Mouse (Mus musculus) left cerebral cortex, postnatal 14 days (tissue): ENCODE results near the gene Arl6ip1. TPM values are rescaled to one million over a fixed set of nuclear protein-coding genes. Genes with fewer than 3 reads are reported as not detected.
A peak's percentile ranks its signal among the peaks of the same experiment; 100 is the strongest.

ENCODE experiments used
- DNase-seq, 2 experiments: peaks; one replicate each; pipeline ENCODE4 v3.0.0; 2021 to 2022; ENCODE audit warnings: low spot score in 2 of 2, mixed read lengths in 1 of 2
- intact Hi-C: fragments of 180-260 bp; cut with DNase I; formaldehyde crosslinking; loops from one replicate; pipeline ENCODE4 v1.15.1; 2025
- total RNA-seq, 2 experiments: library from RNA; stranded (reverse); gene quantifications; 2 replicates each; pipeline ENCODE4 v1.2.3; 2021

Gene Arl6ip1
- total RNA-seq, 2 experiments from 2014 or later = 239 to 272 TPM

DNA sequence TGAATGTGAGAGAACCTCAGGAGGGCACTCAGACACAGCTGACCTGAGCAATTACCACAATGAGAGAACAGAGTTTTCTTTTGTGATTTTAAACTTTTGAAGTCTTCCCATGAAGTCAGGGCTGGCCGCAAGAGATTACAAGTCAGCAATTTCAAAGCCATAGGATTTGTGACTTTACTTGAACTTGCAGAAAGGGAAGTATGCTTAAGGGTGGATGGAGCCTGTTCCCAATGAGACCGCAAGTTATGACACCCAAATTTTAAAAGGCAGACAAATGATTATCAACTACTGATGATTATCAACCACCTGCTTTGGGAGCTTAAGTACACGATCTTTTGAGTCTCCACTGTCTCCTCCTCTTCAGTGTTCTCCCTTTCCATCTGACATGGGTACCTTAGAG, 11.0 kb downstream of the Arl6ip1 start:
- DNase-seq = no peak
- intact Hi-C loops = no loop called here

DNA sequence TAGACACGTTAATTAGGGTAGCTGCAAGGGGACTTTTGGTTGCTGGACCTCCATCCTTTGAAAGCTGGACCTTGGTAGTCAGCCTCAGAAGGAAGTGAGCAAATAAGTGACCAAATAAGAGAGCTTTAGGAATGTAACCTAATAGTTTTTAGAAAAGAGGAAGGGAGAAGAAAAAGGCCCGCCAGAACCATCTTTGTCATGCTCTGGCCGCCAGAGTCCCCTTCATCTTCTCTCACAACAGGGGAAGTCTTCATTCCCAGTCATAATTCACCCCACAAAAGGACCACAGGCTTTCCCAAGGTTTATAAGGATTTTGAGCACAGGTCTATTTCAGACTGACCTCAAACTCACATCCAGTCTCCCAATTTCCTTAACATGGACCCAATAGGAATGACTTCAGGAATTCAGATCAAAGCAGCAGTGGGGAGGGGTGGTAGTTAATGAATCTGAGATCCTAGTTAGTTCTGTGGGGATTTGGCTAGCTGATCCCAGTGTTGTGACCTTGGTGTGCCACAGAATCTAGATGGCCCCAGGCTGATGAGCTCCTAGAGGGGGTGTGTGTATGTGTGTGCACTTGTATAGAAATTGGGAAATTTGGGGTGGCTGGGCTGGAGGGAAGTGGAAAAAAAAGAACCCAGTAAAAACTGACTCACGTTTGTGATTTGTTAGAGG, 11.8 kb downstream of the Arl6ip1 start:
- intact Hi-C loops = no loop called here
- DNase-seq = no peak

DNA sequence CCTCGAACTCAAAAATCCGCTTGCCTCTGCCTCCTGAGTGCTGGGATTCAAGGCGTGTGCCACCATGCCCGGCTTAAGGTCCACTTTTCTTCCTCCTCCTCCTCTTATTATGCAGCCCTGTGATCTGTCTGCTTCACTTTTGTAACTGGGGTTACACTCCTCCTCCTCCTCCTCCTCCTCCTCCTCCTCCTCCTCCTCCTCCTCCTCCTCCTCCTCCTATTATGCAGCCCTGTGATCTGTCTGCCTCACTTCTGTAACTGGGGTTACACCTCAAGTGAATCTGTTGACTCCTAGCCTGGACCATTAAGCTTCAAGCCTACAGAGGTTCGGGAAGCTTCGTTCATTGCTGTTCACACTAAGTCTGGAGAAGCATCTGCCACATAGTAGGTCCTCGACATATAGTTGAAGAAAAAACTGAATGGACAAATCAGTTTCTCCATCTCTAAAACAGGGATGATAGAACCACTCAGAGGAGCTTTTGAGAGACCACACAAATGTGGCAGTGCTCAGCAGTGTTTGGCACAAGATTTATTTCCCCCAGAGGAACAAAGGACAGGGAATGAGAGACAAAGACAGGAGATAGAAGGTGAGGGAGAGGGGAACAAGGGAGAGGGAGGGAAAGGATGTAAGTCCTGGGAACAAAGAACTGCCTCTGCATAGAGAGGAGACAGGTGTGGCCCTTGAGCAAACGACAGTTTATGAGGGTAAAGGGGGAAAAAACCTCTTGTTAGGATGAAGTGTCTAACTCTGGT, 12.5 kb downstream of the Arl6ip1 start:
- no peak for DNase-seq
- intact Hi-C loops = no loop called here

DNA sequence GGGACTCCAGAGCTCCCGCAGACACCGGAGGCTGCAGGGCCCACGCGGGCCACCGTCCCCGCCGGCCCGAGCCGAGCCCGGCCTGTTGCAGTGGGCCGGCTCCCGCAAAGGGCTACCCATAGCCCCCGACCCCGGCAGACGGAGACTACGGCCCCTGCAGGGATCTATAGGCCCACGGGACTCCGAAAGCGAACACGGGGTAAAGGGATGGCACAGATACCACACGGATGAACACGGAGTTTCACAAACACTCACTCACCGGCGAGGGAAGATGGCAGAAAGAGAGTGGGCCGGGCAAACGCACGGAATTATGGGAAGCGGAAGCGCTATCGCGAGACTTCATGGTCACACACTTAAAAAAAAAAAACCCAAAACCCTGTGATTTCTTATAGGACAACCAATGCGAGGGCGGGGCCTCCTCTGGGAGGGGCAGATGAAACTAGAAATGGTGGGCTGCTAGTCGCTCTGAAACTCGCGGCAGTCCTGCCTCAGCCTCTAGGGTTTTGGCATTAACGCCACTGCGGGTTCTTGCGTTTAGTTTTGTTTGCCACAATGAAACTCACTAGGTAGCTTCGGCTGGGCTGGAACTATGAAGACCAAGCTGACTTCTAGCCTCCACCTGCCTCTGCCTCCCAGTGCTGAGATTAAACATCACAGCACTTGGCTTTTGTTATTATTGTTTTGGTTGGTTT, 13.4 kb downstream of the Arl6ip1 start, which contains the start of gene Rps15a:
Gene Rps15a (minus strand): TSS at position 312 of the 692 bp plus-strand sequence.
- intact Hi-C loops = no loop called here
- peak; percentile 93 to 96 for DNase-seq

DNA sequence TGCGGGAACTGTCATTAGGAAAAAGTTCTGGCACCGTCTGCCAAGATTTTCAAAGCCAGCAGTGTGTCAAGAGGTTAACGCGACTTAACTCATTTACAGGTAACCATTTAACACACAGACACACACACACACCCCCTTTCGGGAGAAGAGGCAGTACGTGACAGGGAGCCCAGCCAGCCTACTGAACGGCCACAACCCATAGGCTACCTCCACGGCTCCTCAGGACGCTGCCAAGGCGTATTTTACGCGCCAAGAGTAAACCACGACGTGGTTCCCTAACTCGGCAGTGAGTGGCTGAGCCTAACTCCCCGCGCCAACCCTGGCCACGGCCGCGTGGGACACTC, 14.0 kb downstream of the Arl6ip1 start:
- intact Hi-C loops = no loop called here
- no peak for DNase-seq

DNA sequence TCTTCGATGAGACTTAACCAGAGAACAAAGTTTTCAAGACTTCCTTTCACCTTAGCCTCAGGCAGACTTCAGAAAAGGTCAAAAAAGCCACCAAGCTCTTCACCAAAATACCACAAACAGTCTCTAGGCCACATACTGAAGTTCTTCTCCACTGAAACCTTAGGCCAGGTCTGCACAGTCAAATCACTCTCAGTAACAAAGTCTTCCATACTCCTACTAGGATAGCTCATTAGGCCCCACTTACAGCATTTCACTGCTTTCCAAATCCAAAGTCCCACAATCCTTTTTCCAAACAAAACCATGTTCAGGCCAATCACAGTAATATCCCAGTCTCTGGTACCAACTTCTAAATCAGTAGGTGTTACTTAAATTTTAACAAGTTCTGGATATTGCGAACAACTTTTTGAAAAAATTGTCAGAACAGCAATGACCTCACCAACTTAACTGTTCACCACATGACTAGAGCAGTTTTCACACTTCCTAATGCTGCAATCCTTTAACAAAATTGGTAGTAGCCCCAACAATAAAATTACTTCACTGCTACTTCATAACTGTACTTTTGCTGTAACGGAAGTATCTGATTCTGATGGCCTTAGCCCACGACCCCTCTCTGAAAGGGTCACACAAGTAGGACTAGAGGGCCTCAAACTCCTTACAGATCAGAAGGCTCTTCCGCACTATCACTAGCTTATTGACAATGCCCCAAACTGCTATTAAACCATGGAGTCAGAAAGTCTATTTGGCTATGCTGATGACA, 15.7 kb downstream of the Arl6ip1 start:
- no peak for DNase-seq
- intact Hi-C loops = no loop called here

DNA sequence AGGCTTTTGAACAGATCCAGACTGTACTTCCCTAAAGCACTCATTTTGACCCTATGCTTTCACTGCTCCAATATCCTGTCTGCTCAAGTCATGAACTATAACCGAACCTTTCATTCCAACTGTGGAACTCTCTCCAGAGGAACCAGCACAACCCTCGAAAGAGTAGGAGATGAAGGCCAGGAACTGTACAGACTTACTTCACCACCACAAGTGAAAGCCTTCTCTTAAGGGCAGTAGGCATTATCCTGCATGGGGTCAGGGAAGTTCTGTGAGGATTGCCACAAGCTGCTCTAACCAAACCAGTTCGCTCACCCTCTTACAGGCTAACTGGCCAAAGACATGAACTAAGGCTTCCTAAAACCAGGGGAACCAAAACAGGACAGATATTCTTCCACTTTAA, 18.3 kb downstream of the Arl6ip1 start:
- DNase-seq = no peak
- intact Hi-C loops = no loop called here

DNA sequence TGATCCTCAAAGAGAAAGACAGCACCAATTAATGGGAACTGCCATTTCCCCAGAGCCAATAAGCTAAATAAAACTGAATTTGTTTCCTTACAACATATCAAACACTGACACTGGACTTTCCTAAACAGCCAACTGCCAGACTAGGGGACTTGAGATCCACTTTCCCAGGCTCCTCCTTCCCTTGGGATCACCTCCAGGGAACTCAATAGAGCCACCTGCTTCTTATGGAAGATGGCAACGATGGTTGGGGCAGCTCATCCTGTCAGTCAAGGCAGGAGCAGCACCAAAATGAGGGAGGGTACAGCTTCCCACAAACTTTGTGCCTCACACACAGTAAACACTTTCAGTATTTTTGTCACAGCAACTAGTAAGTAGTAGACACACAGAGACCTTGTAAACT, 21.8 kb downstream of the Arl6ip1 start:
- no peak for DNase-seq
- intact Hi-C loops = loop anchor here (10.0 kb wide), 2 partner anchors 723 to 1403 kb away; partner anchors contain the start of gene Xylt1

DNA sequence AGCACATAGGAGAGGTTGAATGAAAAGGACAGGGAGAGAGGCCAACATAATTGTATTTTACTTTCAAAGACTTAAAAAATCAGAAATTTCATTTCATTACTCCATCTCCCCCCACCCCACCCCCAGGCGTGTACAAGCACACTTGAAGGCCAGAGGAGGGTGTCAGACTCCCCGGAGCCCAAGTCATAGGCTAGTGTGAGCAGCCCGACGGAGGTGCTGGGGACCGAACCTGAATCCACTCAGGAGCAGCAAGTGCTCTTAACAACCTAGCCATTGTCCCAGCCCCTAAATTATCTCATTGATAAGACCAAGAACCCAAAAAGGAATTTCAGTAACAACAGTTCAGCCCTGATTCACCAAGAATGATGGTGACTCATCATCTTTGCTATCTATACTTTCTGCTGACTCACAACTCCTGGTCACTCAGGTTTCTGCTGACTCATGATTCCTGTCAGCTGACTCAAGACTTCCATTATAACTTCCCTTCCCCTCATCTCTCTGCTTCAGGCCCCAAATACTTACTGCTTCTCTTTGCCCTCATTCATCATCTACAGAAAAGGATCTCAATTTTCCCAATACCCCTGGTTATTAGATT, 24.9 kb downstream of the Arl6ip1 start:
- intact Hi-C loops = loop anchor here (10.0 kb wide), 2 partner anchors 720 to 1400 kb away; partner anchors contain the start of gene Xylt1
- DNase-seq = peak in 1 of 2 experiments; percentile 59

DNA sequence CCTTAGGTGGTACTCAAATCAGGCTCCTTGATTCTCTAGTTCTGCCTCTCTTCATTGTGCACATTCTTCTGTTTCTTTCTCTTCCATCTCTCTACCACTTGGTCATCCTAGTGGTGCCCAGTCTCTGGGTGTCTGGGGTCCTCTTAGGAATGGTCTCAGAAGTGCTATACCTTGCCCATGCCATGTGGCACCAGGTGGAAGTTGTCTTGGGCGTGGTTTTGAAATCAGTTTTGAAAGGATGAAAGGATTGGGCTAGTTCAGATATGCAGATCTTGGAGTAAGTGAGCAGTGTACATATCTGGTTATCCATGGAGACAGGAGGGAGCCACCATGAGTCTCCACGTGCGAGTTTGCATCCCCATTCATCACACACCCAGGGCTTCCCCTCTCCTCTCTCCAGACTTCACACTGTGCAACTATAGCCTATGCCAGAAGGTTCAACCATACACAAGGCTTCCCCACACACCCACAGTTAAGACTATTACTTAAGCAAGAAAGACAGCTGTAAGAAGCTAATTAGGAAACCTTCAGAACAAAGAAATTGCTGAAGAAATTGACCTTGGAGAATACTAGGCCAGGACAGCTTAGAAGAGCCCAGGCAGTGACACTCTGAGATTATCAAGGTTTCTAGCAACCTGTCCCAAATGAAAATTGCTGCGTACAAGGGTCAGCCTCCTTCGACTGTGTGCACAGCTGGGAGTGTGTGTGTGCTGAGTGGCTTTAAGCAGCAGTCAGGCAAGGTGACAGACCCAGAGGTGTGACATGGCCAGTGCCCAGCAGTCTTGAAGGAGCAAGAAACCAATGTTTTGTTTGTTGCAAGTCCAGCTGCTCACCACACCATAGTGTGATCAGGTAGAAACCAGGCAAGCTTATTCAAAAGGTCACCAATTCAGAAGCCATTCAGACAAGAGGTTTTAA, 25.7 kb downstream of the Arl6ip1 start:
- DNase-seq = no peak
- intact Hi-C loops = loop anchor here (10.0 kb wide), 2 partner anchors 719 to 1399 kb away; partner anchors contain the start of gene Xylt1

DNA sequence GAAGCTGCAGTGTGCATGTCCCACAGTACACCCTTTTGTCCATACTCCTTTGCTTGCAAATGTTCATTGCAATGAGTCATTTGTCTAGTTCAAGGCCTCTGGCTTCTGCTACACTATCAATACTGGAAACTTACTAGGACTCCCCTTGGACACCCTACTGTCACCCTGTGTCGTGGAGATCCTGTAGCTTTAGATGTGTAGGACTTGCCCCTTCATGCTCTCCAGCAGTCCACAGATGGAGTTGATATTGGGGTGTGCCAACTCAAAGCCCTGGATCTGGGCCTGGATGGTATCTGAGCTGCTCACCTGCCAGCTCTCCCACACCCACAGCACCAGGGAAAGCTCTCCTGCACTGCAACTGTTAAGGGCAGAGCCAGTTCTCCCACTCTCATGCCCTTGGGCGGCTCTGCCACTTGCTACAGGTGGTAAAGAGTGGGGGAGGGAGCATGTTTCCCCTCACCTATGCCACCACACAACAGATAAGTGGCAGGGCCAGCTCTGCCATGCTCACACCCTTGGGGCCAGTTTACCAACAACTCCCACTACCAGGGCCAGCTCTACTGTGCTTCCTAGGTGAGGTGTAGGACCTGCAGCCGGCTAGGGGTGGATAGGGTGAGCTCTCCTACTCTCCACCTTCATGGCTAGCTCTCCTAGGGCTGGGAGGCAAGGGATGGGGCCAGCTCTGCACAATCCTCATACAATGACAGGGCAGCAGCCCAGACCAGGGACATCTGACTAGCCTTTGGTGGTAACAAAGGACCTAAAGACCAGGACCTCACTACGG, 26.6 kb downstream of the Arl6ip1 start:
- intact Hi-C loops = loop anchor here (10.0 kb wide), 2 partner anchors 718 to 1398 kb away; partner anchors contain the start of gene Xylt1
- no peak for DNase-seq

DNA sequence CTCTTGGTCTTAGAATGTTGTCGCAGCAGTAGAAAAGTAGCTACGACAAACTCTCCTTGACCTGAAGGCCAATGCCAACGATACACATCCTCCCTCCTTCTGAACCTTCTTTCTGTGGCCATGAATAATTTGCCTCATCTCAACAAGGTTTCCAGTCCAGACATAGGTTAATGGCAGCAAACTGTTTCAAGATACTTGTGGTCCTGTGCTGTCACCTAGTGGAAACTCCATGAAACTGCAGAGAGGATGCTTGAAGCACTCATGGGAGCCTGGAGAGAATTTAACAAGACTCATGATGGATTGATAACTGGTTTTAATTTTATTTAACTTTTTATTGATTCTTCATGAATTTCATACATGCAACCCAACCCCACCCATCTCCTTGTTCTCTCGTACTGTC, 27.2 kb downstream of the Arl6ip1 start:
- intact Hi-C loops = loop anchor here (10.0 kb wide), 2 partner anchors 717 to 1397 kb away; partner anchors contain the start of gene Xylt1
- peak; percentile 59 to 63 for DNase-seq

DNA sequence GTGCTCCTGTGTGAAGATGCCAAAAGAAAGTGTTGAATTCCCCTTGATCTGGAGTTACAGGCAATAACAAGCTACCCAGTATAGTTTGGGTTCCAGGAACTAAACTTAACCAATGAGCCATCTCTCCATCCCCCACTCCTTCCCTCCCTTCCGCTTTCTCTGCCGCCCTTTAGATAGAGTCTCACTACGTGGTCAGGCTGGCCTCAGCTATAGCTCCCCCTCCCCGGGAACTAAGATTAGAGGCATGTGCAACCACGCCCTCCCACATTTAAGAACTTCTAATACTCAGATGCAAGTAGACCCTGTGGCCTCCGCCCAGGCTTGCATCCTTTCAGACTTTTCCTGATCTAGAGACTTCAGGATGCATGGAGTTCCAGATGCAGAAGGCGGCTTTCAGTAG, 31.8 kb downstream of the Arl6ip1 start:
- intact Hi-C loops = no loop called here

DNA sequence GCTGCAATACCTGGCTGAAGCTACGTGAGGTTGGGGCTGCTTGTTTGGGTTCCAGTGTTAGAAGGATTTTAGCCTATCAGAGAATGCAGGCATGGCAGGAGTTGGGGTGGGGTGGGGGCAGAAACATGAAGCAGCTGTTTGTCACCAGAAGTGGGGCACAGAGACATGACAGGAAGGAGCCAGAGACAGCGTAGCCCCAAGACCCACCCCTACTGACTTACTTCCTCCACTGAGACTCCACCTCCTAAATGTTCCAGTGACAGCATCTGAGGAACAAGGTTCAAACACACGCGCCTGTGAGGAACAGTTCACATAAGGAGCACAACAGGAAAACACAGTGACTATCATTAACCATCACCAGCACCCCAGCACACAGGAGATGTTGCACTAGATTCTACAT, 49.5 kb downstream of the Arl6ip1 start:
- DNase-seq = no peak
- intact Hi-C loops = no loop called here

More for the DNA sequence above, 31.8 kb downstream of the Arl6ip1 start:
- DNase-seq = no peak

DNA sequence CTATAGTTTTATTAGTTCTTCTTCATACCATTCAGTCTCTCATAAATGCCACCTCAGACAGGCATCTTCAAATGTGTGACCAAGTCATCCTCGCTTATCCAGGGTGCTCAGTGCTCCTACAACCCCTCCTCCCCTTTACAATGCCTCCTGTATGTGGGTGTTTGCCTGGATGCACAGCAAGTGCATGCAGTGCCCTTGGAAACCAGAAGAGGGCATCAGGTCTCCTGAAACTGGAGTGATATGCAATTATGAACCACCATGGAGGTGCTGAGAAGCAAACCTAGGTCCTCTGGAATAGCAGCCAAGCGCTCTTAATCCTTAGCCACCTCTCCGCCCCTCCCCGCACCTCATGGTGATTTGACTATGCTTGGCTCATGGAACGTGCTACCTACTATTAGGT, 50.4 kb downstream of the Arl6ip1 start:
- intact Hi-C loops = no loop called here
- DNase-seq = no peak
